Mouse (Mus musculus) liver, embryonic 14.5 days (tissue): Measurements from ENCODE around the gene Polr3e.

Experiments
- CTCF ChIP-seq: IDR thresholded peaks from 2 replicates; pipeline ENCODE4 v1.5.1; 2016; ENCODE audit warnings: antibody characterized with exemption, low read depth, control low read depth
- EP300 ChIP-seq: IDR thresholded peaks from 2 replicates; pipeline ENCODE4 v1.6.1; 2016; ENCODE audit warnings: antibody characterized with exemption, low read depth

- TF ChIP-seq CTCF (no peak), EP300 (no peak)
Measured at GRCm38 (mm10) chr7:120897711-120898335, 19.7 kb upstream of the Polr3e start.
